Mouse (Mus musculus): ENCODE results near the gene 2610528J11Rik. TPM values are rescaled to one million over a fixed set of nuclear protein-coding genes. Genes with fewer than 3 reads are reported as not detected.
"Not testable (repeated sequence)": the region's sequence is repeated elsewhere in the genome, so short reads cannot be mapped to it uniquely, and the experiment has no call there.

Gene 2610528J11Rik
- total and polyA plus RNA-seq, 3 experiments = not detected

- Histone ChIP-seq H3K79me2 (replicated peaks; ENCODE audit: control insufficient read depth, extremely low read depth, insufficient read depth, poor library complexity, severe bottlenecking) (no peaks in the 10 kb centered on the region), H3K27ac (ENCODE audit: insufficient read depth, low read depth) (no peak overlapping the region), H3K9ac (ENCODE audit: insufficient read depth, low read depth) (no peak overlapping the region), H3K4me3 (replicated peaks in 1 of 3; ENCODE audit: low read depth in 2 of 3, low read length in 2 of 3, poor library complexity in 1 of 3) (no peak overlapping the region), H3K4me1 (ENCODE audit: control insufficient read depth in 1 of 2, insufficient read depth in 2 of 2) (peaks cover 0 to 3% of the 10 kb centered on the region in 2 experiments; a peak in 2 of 4 replicates), H3K27me3 (replicated peaks) (peaks cover 61% of the 10 kb centered on the region), H3K36me3 (replicated peaks in 1 of 2; ENCODE audit: control insufficient read depth in 1 of 2, insufficient read depth in 1 of 2, low read length in 1 of 2) (no peaks in the 10 kb centered on the region), H3K4me2 (ENCODE audit: insufficient read depth, low read depth, poor library complexity, severe bottlenecking) (no peak overlapping the region), H3K9me3 (replicated peaks; ENCODE audit: low read length) (no peaks in the 10 kb centered on the region)
- TF ChIP-seq ELF1 (IDR thresholded peaks at IDR 0.05; ENCODE audit: low read depth, low read length) (no peak), EP300 (IDR thresholded peaks at IDR 0.05; ENCODE audit: low read length) (no peak), CHD2 (IDR thresholded peaks at IDR 0.05; ENCODE audit: low read length) (no peak), GABPA (IDR thresholded peaks at IDR 0.05; ENCODE audit: insufficient replicate concordance, low read depth, low read length) (no peak), SIN3A (IDR thresholded peaks at IDR 0.05; ENCODE audit: low read length) (no peak), MAZ (IDR thresholded peaks at IDR 0.05; ENCODE audit: low read depth, low read length) (no peak), PAX5 (IDR thresholded peaks at IDR 0.05; ENCODE audit: low read length) (no peak), ETS1 (conservative IDR thresholded peaks at IDR 0.05; ENCODE audit: low read depth, low read length) (no peak)
- dilution Hi-C loops (cut with MboI; ENCODE audit: extremely low pct_ligation_motif_present, extremely low pct_unique_long_range_greater_than_20kb, low sequenced_read_pairs) = no loop called here
- in situ Hi-C loops (cut with MboI; ENCODE audit: low pct_ligation_motif_present, low pct_unique_long_range_greater_than_20kb, low sequenced_read_pairs) = no loop called here
- no peak for DNase-seq (ENCODE audit: extremely low read depth)
Measured at GRCm38 (mm10) chr4:118505551-118505950, 21.2 kb upstream of the 2610528J11Rik start.

GRCm38 (mm10) chr4:118507171-118507570 is 19.6 kb upstream of the 2610528J11Rik start:
- H3K9ac ChIP-seq (ENCODE audit: insufficient read depth, low read depth); in situ Hi-C loops (cut with MboI; ENCODE audit: low pct_ligation_motif_present, low pct_unique_long_range_greater_than_20kb, low sequenced_read_pairs); DNase-seq (ENCODE audit: extremely low read depth); H3K4me1 ChIP-seq (ENCODE audit: control insufficient read depth in 1 of 2, insufficient read depth in 2 of 2); H3K27ac ChIP-seq (ENCODE audit: insufficient read depth, low read depth); H3K36me3 ChIP-seq (replicated peaks in 1 of 2; ENCODE audit: control insufficient read depth in 1 of 2, insufficient read depth in 1 of 2, low read length in 1 of 2); dilution Hi-C loops (cut with MboI; ENCODE audit: extremely low pct_ligation_motif_present, extremely low pct_unique_long_range_greater_than_20kb, low sequenced_read_pairs); H3K4me3 ChIP-seq (replicated peaks in 1 of 3; ENCODE audit: low read depth in 2 of 3, low read length in 2 of 3, poor library complexity in 1 of 3); H3K79me2 ChIP-seq (replicated peaks; ENCODE audit: control insufficient read depth, extremely low read depth, insufficient read depth, poor library complexity, severe bottlenecking); H3K9me3 ChIP-seq (replicated peaks; ENCODE audit: low read length); H3K4me2 ChIP-seq (ENCODE audit: insufficient read depth, low read depth, poor library complexity, severe bottlenecking): not testable (repeated sequence)
- H3K27me3 ChIP-seq (replicated peaks) = peaks cover 62% of the 10 kb centered on the region

GRCm38 (mm10) chr4:118509050-118509449 is 17.7 kb upstream of the 2610528J11Rik start:
- Histone ChIP-seq H3K9me3 (replicated peaks; ENCODE audit: low read length) (no peaks in the 10 kb centered on the region), H3K4me1 (ENCODE audit: control insufficient read depth in 1 of 2, insufficient read depth in 2 of 2) (no peaks in the 10 kb centered on the region), H3K36me3 (replicated peaks in 1 of 2; ENCODE audit: control insufficient read depth in 1 of 2, insufficient read depth in 1 of 2, low read length in 1 of 2) (no peaks in the 10 kb centered on the region), H3K27me3 (replicated peaks) (peaks cover 58% of the 10 kb centered on the region), H3K27ac (ENCODE audit: insufficient read depth, low read depth) (no peak overlapping the region), H3K79me2 (replicated peaks; ENCODE audit: control insufficient read depth, extremely low read depth, insufficient read depth, poor library complexity, severe bottlenecking) (no peaks in the 10 kb centered on the region), H3K4me2 (ENCODE audit: insufficient read depth, low read depth, poor library complexity, severe bottlenecking) (no peak overlapping the region), H3K9ac (ENCODE audit: insufficient read depth, low read depth) (no peak overlapping the region), H3K4me3 (replicated peaks in 1 of 3; ENCODE audit: low read depth in 2 of 3, low read length in 2 of 3, poor library complexity in 1 of 3) (no peak overlapping the region)
- dilution Hi-C loops (cut with MboI; ENCODE audit: extremely low pct_ligation_motif_present, extremely low pct_unique_long_range_greater_than_20kb, low sequenced_read_pairs) (no loop called here), in situ Hi-C loops (cut with MboI; ENCODE audit: low pct_ligation_motif_present, low pct_unique_long_range_greater_than_20kb, low sequenced_read_pairs) (no loop called here)
- TF ChIP-seq ZMIZ1 (IDR thresholded peaks at IDR 0.05; ENCODE audit: low read depth, low read length) = no peak
- no peak for TF ChIP-seq CTCF (conservative IDR thresholded peaks at IDR 0.05 in 1 of 2, IDR thresholded peaks at IDR 0.05 in 1 of 2; ENCODE audit: low read depth in 2 of 2, low read length in 2 of 2)
- TF ChIP-seq HCFC1 (IDR thresholded peaks at IDR 0.05; ENCODE audit: low read depth, low read length) = no peak
- no peak for TF ChIP-seq SIN3A (IDR thresholded peaks at IDR 0.05; ENCODE audit: low read length)
- no peak for TF ChIP-seq E2F4 (IDR thresholded peaks at IDR 0.05; ENCODE audit: insufficient replicate concordance, low read depth, low read length)
- TF ChIP-seq MAZ (IDR thresholded peaks at IDR 0.05; ENCODE audit: low read depth, low read length) = no peak
- no peak for TF ChIP-seq MAFK (IDR thresholded peaks at IDR 0.05; ENCODE audit: insufficient replicate concordance, low read length)
- TF ChIP-seq NELFE (IDR thresholded peaks at IDR 0.05; ENCODE audit: low read depth, low read length) = no peak
- no peak for TF ChIP-seq ETS1 (conservative IDR thresholded peaks at IDR 0.05; ENCODE audit: low read depth, low read length)
- TF ChIP-seq KAT2A (IDR thresholded peaks at IDR 0.05; ENCODE audit: insufficient replicate concordance, low read length) = no peak
- no peak for TF ChIP-seq MYC (IDR thresholded peaks at IDR 0.05; ENCODE audit: low read depth, low read length)
- no peak for DNase-seq (ENCODE audit: extremely low read depth)
